Comparison of ENCODE assay signal across 9 mouse cellular contexts in the genomic region with DNA sequence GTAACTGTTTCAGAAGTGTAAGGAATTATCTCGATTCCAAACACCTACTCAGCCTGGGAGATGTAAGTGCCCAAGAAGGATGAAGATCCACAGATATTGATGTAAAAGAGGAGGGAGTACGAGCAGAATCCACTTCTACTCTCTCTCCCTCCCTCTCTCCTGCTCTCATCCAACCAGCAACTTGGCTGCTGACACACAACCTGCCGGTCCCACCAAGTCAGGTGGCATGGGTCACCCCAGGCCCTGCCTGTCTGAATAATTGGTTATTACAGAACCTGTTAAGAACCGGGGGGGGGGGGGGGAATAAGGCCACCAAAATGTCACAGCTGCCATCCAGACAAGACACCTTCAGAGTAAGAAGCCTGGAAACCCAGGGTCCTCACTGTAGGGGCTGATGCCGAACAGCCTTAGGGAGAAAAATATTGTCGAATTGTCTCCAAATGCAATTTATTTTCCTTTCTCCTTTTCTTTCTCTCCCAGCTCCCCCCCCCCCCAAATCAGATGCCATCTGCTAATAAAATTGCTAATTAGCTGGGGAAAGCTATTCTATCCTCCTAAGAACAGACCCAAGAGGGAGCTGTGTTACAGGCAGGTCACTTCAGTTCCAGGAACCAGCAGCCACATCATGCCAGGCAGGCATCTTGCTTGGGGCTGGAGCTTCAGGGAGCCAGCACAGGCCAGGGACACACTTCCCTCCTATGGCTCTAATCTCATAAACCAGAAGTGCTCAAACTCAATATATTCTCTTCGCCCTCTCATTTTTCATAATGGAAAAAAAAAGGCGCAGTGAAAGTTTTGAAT. TPM values are rescaled to one million over a fixed set of nuclear protein-coding genes. Genes with fewer than 3 reads are reported as not detected.
A peak's percentile ranks its signal among the peaks of the same experiment; 100 is the strongest.
DNase-seq lines count a peak whose midpoint lies in the region; ATAC-seq and TF ChIP-seq lines count a peak whose summit lies in the region.
"Had no signal": no experiment of that assay in that cellular context is flagged by ENCODE, and none has a peak within 500 bp of the region (broad histone marks: within the 10 kb centered on the region; RNA-seq: fewer than 3 reads in every experiment).

No protein-coding gene starts in this region.

- TF ChIP-seq POLR2A in limb, embryonic 14.5 days (IDR thresholded peaks at IDR 0.05; ENCODE audit: borderline replicate concordance, extremely low read depth, insufficient read depth, insufficient read length) = no peak

- H3K36me3 ChIP-seq in kidney, embryonic 15.5 days = no peaks in the 10 kb centered on the region
- H3K36me3 ChIP-seq in embryonic facial prominence, embryonic 13.5 days = no peaks in the 10 kb centered on the region
- no peaks in the 10 kb centered on the region for H3K36me3 ChIP-seq in hindbrain, embryonic 12.5 days
- no peaks in the 10 kb centered on the region for H3K36me3 ChIP-seq in limb, embryonic 14.5 days (ENCODE audit: control insufficient read depth, insufficient read depth, low read length)

- no peak for ATAC-seq in kidney, embryonic 15.5 days (replicated peaks; ENCODE audit: low FRiP score)
- ATAC-seq in embryonic facial prominence, embryonic 13.5 days (ENCODE audit: insufficient number of reproducible peaks, insufficient read depth, low FRiP score, low TSS enrichment, low read depth) = 0 out of 2 replicates have a peak, but pooled peaks have one; percentile 10
- ATAC-seq in hindbrain, embryonic 12.5 days (ENCODE audit: low FRiP score) = peak; percentile 58
- peak; percentile 42; the same call in 1 of the 2 replicates for ATAC-seq in limb, embryonic 14.5 days (ENCODE audit: low FRiP score, low read depth)
- ATAC-seq in frontal cortex, adult (ENCODE audit: low TSS enrichment) = no peak

- H3K9me3 ChIP-seq in kidney, embryonic 15.5 days (replicated peaks) = no peaks in the 10 kb centered on the region
- H3K9me3 ChIP-seq in embryonic facial prominence, embryonic 13.5 days = no peaks in the 10 kb centered on the region
- H3K9me3 ChIP-seq in hindbrain, embryonic 12.5 days (replicated peaks) = no peaks in the 10 kb centered on the region
- H3K9me3 ChIP-seq in limb, embryonic 14.5 days (ENCODE audit: control insufficient read depth, low read length) = no peaks in the 10 kb centered on the region

- peak overlapping the region; percentile 78 for H3K27ac ChIP-seq in kidney, embryonic 15.5 days
- H3K27ac ChIP-seq in embryonic facial prominence, embryonic 13.5 days = peak overlapping the region; percentile 80; the same call in 1 of the 2 replicates
- H3K27ac ChIP-seq in hindbrain, embryonic 12.5 days = peak overlapping the region; percentile 68
- no peak overlapping the region for H3K27ac ChIP-seq in limb, embryonic 14.5 days (replicated peaks; ENCODE audit: low read depth, low read length)
- H3K27ac ChIP-seq: liver, embryonic 14.5 days had no signal

- no peak overlapping the region for H3K9ac ChIP-seq in kidney, embryonic 15.5 days
- no peak overlapping the region for H3K9ac ChIP-seq in embryonic facial prominence, embryonic 13.5 days
- H3K9ac ChIP-seq in hindbrain, embryonic 12.5 days = no peak overlapping the region
- H3K9ac ChIP-seq in limb, embryonic 14.5 days (ENCODE audit: low read depth, low read length, severe bottlenecking) = no peak overlapping the region
- H3K9ac ChIP-seq: liver, embryonic 14.5 days had no signal

- H3K27me3 ChIP-seq in kidney, embryonic 15.5 days = 0 out of 2 replicates have a peak, but pooled peaks cover 4% of the 10 kb centered on the region
- no peaks in the 10 kb centered on the region for H3K27me3 ChIP-seq in embryonic facial prominence, embryonic 13.5 days
- no peaks in the 10 kb centered on the region for H3K27me3 ChIP-seq in hindbrain, embryonic 12.5 days
- H3K27me3 ChIP-seq in limb, embryonic 14.5 days (ENCODE audit: control insufficient read depth, insufficient read depth, low read length) = peaks cover under 1% of the 10 kb centered on the region; the same call in 1 of the 2 replicates

- no peak overlapping the region for H3K4me2 ChIP-seq in kidney, embryonic 15.5 days
- H3K4me2 ChIP-seq in embryonic facial prominence, embryonic 13.5 days = peak overlapping the region; percentile 26; the same call in 1 of the 2 replicates
- no peak overlapping the region for H3K4me2 ChIP-seq in hindbrain, embryonic 12.5 days (replicated peaks)
- no peak overlapping the region for H3K4me2 ChIP-seq in limb, embryonic 14.5 days (replicated peaks; ENCODE audit: low read depth, low read length, severe bottlenecking)

- H3K4me1 ChIP-seq in kidney, embryonic 15.5 days = peaks cover 27% of the 10 kb centered on the region
- peaks cover 25% of the 10 kb centered on the region for H3K4me1 ChIP-seq in embryonic facial prominence, embryonic 13.5 days
- peaks cover 17% of the 10 kb centered on the region for H3K4me1 ChIP-seq in hindbrain, embryonic 12.5 days
- peaks cover 15% of the 10 kb centered on the region for H3K4me1 ChIP-seq in limb, embryonic 14.5 days (ENCODE audit: control insufficient read depth, insufficient read depth, low read length)

- no peak overlapping the region for H3K4me3 ChIP-seq in kidney, embryonic 15.5 days (replicated peaks)
- no peak overlapping the region for H3K4me3 ChIP-seq in embryonic facial prominence, embryonic 13.5 days
- H3K4me3 ChIP-seq in hindbrain, embryonic 12.5 days = no peak overlapping the region
- H3K4me3 ChIP-seq in limb, embryonic 14.5 days (replicated peaks; ENCODE audit: low read length) = no peak overlapping the region

- no peak for DNase-seq in kidney, postnatal 36 days
- no peak for DNase-seq in limb, embryonic 14.5 days (ENCODE audit: low spot score)
- no peak for DNase-seq in urinary bladder, postnatal 14 days (ENCODE audit: low spot score)
- no peak for DNase-seq in retina, postnatal 1 day

- WGBS in kidney, embryonic 15.5 days = 53% methylated on average over 8 of the region's 8 CpGs
- WGBS in embryonic facial prominence, embryonic 13.5 days = 47% methylated on average over 8 of the region's 8 CpGs
- 65% methylated on average over 8 of the region's 8 CpGs for WGBS in hindbrain, embryonic 12.5 days
- 41% methylated on average over 8 of the region's 8 CpGs for WGBS in limb, embryonic 14.5 days

RNA-seq across cellular contexts. Expression of gene Atp1a1, which starts 6.7 kb away (rescaled TPM):
- 220 and 247 TPM in 2 replicates for polyA plus RNA-seq in kidney, embryonic 15.5 days (2015; fragmentation: Nextera tagmentation; extraction: Ambion mirVana)
- 61.7 and 65.4 TPM in 2 replicates for polyA plus RNA-seq in embryonic facial prominence, embryonic 13.5 days (2015; fragmentation: Nextera tagmentation; extraction: Ambion mirVana)
- polyA plus RNA-seq in hindbrain, embryonic 12.5 days (2016; fragmentation: Nextera tagmentation; extraction: Ambion mirVana) = 62.9 and 63.0 TPM in 2 replicates
- polyA plus RNA-seq in limb, embryonic 14.5 days (2012; rRNA removed) = 157 and 167 TPM in 2 replicates
- polyA plus RNA-seq in limb, embryonic 14.5 days (2014; fragmentation: Nextera tagmentation; extraction: Ambion mirVana) = 128 and 129 TPM in 2 replicates

Comparison
In these comparisons a context has a peak if more than half of its experiments do, and no peak if none do; other contexts are left out.
1. ATAC-seq: peak in embryonic facial prominence, embryonic 13.5 days (single experiment), hindbrain, embryonic 12.5 days (single experiment) and limb, embryonic 14.5 days (single experiment); none in kidney, embryonic 15.5 days (single experiment) and frontal cortex, adult (single experiment).